Mouse (Mus musculus): ENCODE results near the gene Ms4a14. TPM values are rescaled to one million over a fixed set of nuclear protein-coding genes. Genes with fewer than 3 reads are reported as not detected.

Gene Ms4a14
- polyA plus RNA-seq, 1 experiment from 2014 or later: not detected

Other genes starting within 250 kb of the Ms4a14 start
- not detected in 2 replicates for gene Ms4a8a, start 233.4 kb downstream of the Ms4a14 start, polyA plus RNA-seq (2014; fragmentation: Nextera tagmentation; extraction: Ambion mirVana)
- not detected in 2 replicates for gene 1700017D01Rik, start 183.6 kb downstream of the Ms4a14 start, polyA plus RNA-seq (2014; fragmentation: Nextera tagmentation; extraction: Ambion mirVana)
- gene 1700025F22Rik, start 149.1 kb downstream of the Ms4a14 start, polyA plus RNA-seq (2014; fragmentation: Nextera tagmentation; extraction: Ambion mirVana): not detected in 2 replicates
- gene Ms4a13, start 117.7 kb downstream of the Ms4a14 start, polyA plus RNA-seq (2014; fragmentation: Nextera tagmentation; extraction: Ambion mirVana): not detected in 2 replicates
- gene Ms4a12, start 82.0 kb downstream of the Ms4a14 start, polyA plus RNA-seq (2014; fragmentation: Nextera tagmentation; extraction: Ambion mirVana): not detected in 2 replicates
- gene Ms4a1, start 48.2 kb downstream of the Ms4a14 start, polyA plus RNA-seq (2014; fragmentation: Nextera tagmentation; extraction: Ambion mirVana): not detected in 2 replicates
- gene Ms4a5, start 30.6 kb downstream of the Ms4a14 start, polyA plus RNA-seq (2014; fragmentation: Nextera tagmentation; extraction: Ambion mirVana): not detected in 2 replicates
- 0.49 TPM in 1 of 2 replicates, not detected in the other for gene Ms4a7, start 21.7 kb upstream of the Ms4a14 start, polyA plus RNA-seq (2014; fragmentation: Nextera tagmentation; extraction: Ambion mirVana)
- 0.27 and 1.0 TPM in 2 replicates for gene Ms4a4a, start 61.1 kb upstream of the Ms4a14 start, polyA plus RNA-seq (2014; fragmentation: Nextera tagmentation; extraction: Ambion mirVana)
- not detected in 2 replicates for gene Ms4a4c, start 90.3 kb upstream of the Ms4a14 start, polyA plus RNA-seq (2014; fragmentation: Nextera tagmentation; extraction: Ambion mirVana)
- gene Ms4a4b, start 129.1 kb upstream of the Ms4a14 start, polyA plus RNA-seq (2014; fragmentation: Nextera tagmentation; extraction: Ambion mirVana): not detected in 2 replicates
- 0.21 and 0.77 TPM in 2 replicates for gene Ms4a6c, start 154.9 kb upstream of the Ms4a14 start, polyA plus RNA-seq (2014; fragmentation: Nextera tagmentation; extraction: Ambion mirVana)
- gene Gm8369, start 171.5 kb upstream of the Ms4a14 start, polyA plus RNA-seq (2014; fragmentation: Nextera tagmentation; extraction: Ambion mirVana): not detected in 2 replicates
- 0.59 and 1.4 TPM in 2 replicates for gene Ms4a6b, start 202.1 kb upstream of the Ms4a14 start, polyA plus RNA-seq (2014; fragmentation: Nextera tagmentation; extraction: Ambion mirVana)
- gene Ms4a4d, start 222.3 kb upstream of the Ms4a14 start, polyA plus RNA-seq (2014; fragmentation: Nextera tagmentation; extraction: Ambion mirVana): 0.44 and 0.56 TPM in 2 replicates

All from heart, embryonic 11.5 days (tissue).